Mouse (Mus musculus) kidney, embryonic 16.5 days (tissue): ENCODE results near the gene OR5BS1P. TPM values are rescaled to one million over a fixed set of nuclear protein-coding genes. Genes with fewer than 3 reads are reported as not detected.
"Not testable (repeated sequence)": the region's sequence is repeated elsewhere in the genome, so short reads cannot be mapped to it uniquely, and the experiment has no call there.

Experiments
- ATAC-seq: fragments of 200-750 bp; cut with Nextera tagmentation; 2 replicates; pipeline ENCODE4 v1.8.0; 2017; ENCODE audit warnings: moderate TSS enrichment; ENCODE audit not compliant: low FRiP score, low TSS enrichment
- H3K27ac ChIP-seq: fragments of 300-500 bp; sonication (generic); 2 replicates; pipeline ENCODE4 v1.5.1; 2014; ENCODE audit warnings: low read length
- H3K27me3 ChIP-seq: fragments of 300-500 bp; sonication (generic); 2 replicates; pipeline ENCODE4 v1.6.1; 2014; ENCODE audit warnings: low read length, control low read depth, mixed read lengths; ENCODE audit not compliant: insufficient read depth
- H3K36me3 ChIP-seq: fragments of 300-500 bp; sonication (generic); 2 replicates; pipeline ENCODE4 v1.6.1; 2014; ENCODE audit warnings: low read length, control low read depth, mixed read lengths; ENCODE audit not compliant: insufficient read depth
- H3K4me1 ChIP-seq: fragments of 300-500 bp; sonication (generic); 2 replicates; pipeline ENCODE4 v1.6.1; 2014; ENCODE audit warnings: low read length, control low read depth, mixed read lengths; ENCODE audit not compliant: insufficient read depth
- H3K4me2 ChIP-seq: fragments of 300-500 bp; sonication (generic); replicated peaks from 2 replicates; pipeline ENCODE4 v1.6.1; 2014; ENCODE audit warnings: low read depth, low read length
- H3K4me3 ChIP-seq: fragments of 300-500 bp; sonication (generic); 2 replicates; pipeline ENCODE4 v1.5.1; 2014; ENCODE audit warnings: mild to moderate bottlenecking, low read length
- H3K9ac ChIP-seq: fragments of 300-500 bp; sonication (generic); replicated peaks from 2 replicates; pipeline ENCODE4 v1.6.1; 2014; ENCODE audit warnings: low read length
- H3K9me3 ChIP-seq: fragments of 300-500 bp; sonication (generic); 2 replicates; pipeline ENCODE4 v1.6.1; 2016; ENCODE audit warnings: low read length, control low read depth
- WGBS: fragments of 180-500 bp; shearing (Covaris S2); extraction: QIAGEN DNeasy Blood & Tissue Kit; methylation state at CpG from one replicate; pipeline ENCODE4 v1.1.7; 2014; 5-methylcytosine and 5-hydroxymethylcytosine counted together
- polyA plus RNA-seq: library from polyadenylated mRNA; unstranded; fragments of >200 nt; fragmentation: Nextera tagmentation; extraction: Ambion mirVana; gene quantifications from 2 replicates; pipeline ENCODE4 v1.2.1, GENCODE M21; 2015

The OR5BS1P gene
- not detected in 2 replicates for polyA plus RNA-seq

DNA sequence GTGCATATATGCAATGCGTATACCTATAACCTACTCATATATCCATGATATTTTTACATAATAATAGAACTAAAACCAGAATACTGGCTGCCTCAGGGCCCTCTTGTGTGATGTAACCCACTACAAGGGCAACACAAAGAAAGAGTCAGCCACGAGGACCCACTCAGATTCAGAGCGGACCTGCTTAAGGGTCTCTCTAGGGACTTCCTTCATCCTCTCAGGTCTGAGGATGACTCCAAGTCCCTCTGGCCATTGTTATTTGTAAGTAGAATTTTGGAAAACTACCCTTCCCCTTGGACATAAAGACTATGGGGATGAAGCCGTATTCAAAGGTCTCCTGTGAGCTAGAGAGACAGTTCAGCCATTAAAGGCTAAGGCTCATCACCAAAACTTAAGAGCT, at the start of gene OR5BS1P:
OR5BS1P (plus strand) TSS at position 301 of the 400 bp plus-strand sequence.
- no peak for ATAC-seq
- no peak within 1 kb of the TSS for H3K4me3 ChIP-seq
- no peak within 1 kb of the TSS for H3K4me2 ChIP-seq
- no peaks in the 10 kb centered on the region for H3K36me3 ChIP-seq
- H3K9me3 ChIP-seq: 0 out of 2 replicates have a peak, but pooled peaks cover 5% of the 10 kb centered on the region
- H3K4me1 ChIP-seq: no peaks in the 10 kb centered on the region
- no peak within 1 kb of the TSS for H3K9ac ChIP-seq
- 93% methylated on average over 4 of the region's 4 CpGs for WGBS
- H3K27ac ChIP-seq: no peak within 1 kb of the TSS
- no peaks in the 10 kb centered on the region for H3K27me3 ChIP-seq

DNA sequence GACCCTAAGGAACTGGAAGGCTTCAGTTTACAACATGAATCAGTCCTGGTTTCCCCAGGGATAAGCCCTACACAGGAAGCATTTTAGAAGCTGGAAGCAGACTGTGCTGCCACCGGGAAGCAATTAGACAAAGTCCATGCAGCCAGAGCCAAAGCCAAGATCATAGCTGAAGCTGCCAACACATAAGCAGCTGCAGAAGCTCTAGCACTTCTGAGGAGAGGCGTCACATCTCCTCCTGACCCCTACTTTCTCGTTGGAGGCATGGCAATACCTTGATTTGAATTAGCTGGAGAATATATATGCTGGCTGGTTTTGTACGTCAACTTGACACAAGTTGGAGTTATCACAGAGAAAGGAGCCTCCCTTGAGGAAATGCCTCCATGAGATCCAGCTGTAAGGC, 48.8 kb upstream of the OR5BS1P start:
- H3K4me2 ChIP-seq: no peak overlapping the region
- H3K4me3 ChIP-seq: no peak overlapping the region
- 62% methylated on average over 4 of the region's 4 CpGs for WGBS

DNA sequence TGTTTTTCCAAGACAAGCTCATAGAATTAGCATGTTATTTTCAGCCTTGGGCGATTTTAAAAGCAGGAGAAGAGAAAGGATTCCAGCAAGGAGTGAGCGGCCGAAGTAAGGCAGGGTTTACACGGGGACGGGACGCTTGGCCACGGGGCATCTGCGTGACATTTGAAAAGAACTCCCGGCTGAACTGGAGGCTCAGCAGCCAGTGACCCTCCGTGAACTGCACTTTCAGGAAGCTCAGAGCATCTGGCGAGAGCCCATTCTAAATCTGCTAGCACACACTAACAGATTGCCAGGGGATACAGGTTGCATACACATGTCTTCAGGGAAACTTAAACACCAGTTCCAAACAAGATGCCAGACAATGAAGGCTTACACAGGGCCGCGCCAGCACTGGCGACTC, 45.4 kb upstream of the OR5BS1P start:
- no peak for ATAC-seq
- Histone ChIP-seq H3K4me3 (no peak overlapping the region), H3K9ac (no peak overlapping the region), H3K4me1 (peaks cover 4% of the 10 kb centered on the region), H3K27ac (no peak overlapping the region), H3K4me2 (no peak overlapping the region), H3K36me3 (no peaks in the 10 kb centered on the region), H3K9me3 (no peaks in the 10 kb centered on the region), H3K27me3 (no peaks in the 10 kb centered on the region)
- 62% methylated on average over 14 of the region's 14 CpGs for WGBS

More for the DNA sequence above, 48.8 kb upstream of the OR5BS1P start:
- Histone ChIP-seq H3K9ac (no peak overlapping the region), H3K27ac (no peak overlapping the region), H3K4me1 (peaks cover 4% of the 10 kb centered on the region), H3K27me3 (no peaks in the 10 kb centered on the region), H3K36me3 (no peaks in the 10 kb centered on the region), H3K9me3 (no peaks in the 10 kb centered on the region)
- ATAC-seq: no peak

DNA sequence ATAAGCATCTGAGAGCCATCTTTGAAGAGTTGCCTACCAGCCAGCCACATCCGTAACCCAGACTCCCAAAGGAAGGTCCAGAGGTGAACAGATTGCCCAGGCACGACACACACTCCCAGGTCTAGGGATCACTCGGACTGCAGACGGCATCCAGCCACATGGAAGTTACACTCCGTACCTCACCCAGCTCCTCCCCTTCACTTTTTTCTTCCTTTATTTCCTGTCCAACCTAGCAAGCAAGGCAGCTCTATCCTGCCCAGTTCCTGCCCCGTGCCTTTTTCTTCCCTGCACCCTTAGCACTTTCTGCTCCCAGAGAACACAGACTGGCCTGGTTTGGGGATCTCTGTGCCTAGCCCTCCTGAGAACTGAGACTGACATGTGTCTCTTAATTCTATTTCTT, 44.9 kb upstream of the OR5BS1P start:
- Histone ChIP-seq H3K4me3 (no peak overlapping the region), H3K36me3 (no peaks in the 10 kb centered on the region), H3K27ac (no peak overlapping the region), H3K27me3 (no peaks in the 10 kb centered on the region), H3K9ac (no peak overlapping the region), H3K4me1 (peaks cover 4% of the 10 kb centered on the region), H3K4me2 (no peak overlapping the region), H3K9me3 (no peaks in the 10 kb centered on the region)
- 38% methylated on average over 6 of the region's 6 CpGs for WGBS
- ATAC-seq: no peak

DNA sequence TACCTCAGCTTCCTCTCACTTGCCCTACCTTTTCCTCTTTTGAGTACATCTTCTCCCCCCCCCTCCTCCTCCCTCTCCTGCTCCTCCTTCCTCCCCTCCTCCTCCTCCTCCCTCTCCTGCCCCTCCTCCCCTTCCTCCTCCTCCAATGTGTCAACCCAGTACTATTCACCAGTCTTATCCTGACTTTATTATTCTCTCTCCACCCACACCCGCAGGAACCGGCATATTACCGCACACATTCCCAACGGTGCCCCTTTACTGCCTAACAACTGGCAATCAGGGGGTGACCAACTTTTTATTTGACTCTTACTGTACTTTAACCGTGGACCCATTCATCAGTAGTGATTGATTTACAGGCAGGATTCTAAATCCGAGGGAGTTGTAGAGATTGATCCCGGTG, 44.5 kb upstream of the OR5BS1P start:
- H3K9me3 ChIP-seq: no peaks in the 10 kb centered on the region
- no peaks in the 10 kb centered on the region for H3K36me3 ChIP-seq
- no peak overlapping the region for H3K27ac ChIP-seq
- peaks cover 4% of the 10 kb centered on the region for H3K4me1 ChIP-seq
- no peak for ATAC-seq
- H3K27me3 ChIP-seq: no peaks in the 10 kb centered on the region
- 32% methylated on average over 7 of the region's 7 CpGs for WGBS
- H3K9ac ChIP-seq: no peak overlapping the region
- no peak overlapping the region for H3K4me3 ChIP-seq
- H3K4me2 ChIP-seq: no peak overlapping the region

DNA sequence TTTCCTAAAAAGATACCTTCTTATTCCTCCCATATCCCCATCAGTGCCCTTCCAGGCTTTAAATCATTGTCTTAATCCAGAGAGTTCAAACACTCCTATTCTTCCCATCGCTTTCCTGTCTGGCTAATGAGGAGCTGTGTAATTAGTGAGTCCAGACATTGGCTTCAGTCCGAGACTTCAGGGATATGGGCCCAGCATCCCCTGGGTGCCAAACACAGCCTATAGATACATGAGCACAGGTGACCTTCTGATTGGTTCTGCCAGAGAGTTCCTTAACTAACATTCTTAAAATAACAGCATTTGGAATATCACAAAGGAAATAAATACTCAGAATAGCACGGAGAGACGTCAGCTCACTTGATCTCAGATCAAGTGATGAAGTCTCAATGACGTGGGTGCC, 38.8 kb upstream of the OR5BS1P start, which contains the start of gene Olfr282:
Olfr282 (plus strand) TSS at position 301 of the 400 bp plus-strand sequence.
- H3K36me3 ChIP-seq, H3K9me3 ChIP-seq, H3K27me3 ChIP-seq, H3K9ac ChIP-seq, H3K27ac ChIP-seq, H3K4me3 ChIP-seq, H3K4me2 ChIP-seq, H3K4me1 ChIP-seq, ATAC-seq: not testable (repeated sequence)
- WGBS: 76% methylated on average over 5 of the region's 5 CpGs

DNA sequence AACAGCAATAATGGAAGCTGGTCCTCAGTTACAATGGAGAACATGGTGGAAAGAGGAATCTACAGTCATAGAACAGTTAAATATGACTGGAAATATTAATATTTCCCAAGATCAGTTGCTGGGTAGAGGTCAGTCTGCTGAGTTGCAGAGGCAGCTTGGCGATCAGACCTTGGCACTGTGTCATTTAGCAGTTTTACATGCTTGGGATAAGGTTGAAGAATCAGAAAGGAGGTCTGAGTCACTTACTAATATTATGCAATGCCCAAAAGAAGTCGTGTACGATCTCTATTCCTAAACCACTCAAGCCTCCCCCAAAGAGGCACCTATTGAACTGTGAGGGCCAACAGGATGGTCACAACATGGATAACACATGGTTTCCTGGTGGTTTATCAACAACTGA, 25.1 kb upstream of the OR5BS1P start:
- no peak overlapping the region for H3K4me3 ChIP-seq
- H3K36me3 ChIP-seq: no peaks in the 10 kb centered on the region
- no peaks in the 10 kb centered on the region for H3K4me1 ChIP-seq
- H3K4me2 ChIP-seq: no peak overlapping the region
- H3K27ac ChIP-seq: no peak overlapping the region
- H3K27me3 ChIP-seq: no peaks in the 10 kb centered on the region
- no peak overlapping the region for H3K9ac ChIP-seq
- no peak for ATAC-seq
- 74% methylated on average over 3 of the region's 3 CpGs for WGBS
- peaks cover 2% of the 10 kb centered on the region; the same call in 1 of the 2 replicates for H3K9me3 ChIP-seq

DNA sequence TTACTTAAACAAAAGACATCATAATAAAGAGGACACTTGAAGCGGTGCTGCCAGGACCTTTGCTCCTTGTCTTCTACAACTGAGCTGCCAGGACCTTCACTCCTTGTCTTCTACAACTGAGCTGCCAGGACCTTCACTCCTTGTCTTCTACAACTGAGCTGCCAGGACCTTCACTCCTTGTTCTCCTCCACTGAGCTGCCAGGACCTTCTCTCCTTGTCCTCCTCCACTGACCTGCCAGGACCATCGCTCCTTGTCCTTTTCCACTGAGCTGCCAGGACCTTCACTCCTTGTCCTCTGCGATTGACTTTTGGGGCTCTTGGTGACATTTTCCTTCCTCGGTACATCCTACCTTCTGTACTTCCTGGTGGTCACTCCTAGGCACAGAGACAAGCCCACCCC, 21.2 kb upstream of the OR5BS1P start:
- 54% methylated on average over 4 of the region's 4 CpGs for WGBS
- Histone ChIP-seq H3K9ac (no peak overlapping the region), H3K4me2 (no peak overlapping the region), H3K9me3 (peaks cover 2% of the 10 kb centered on the region; the same call in 1 of the 2 replicates), H3K36me3 (no peaks in the 10 kb centered on the region), H3K4me3 (no peak overlapping the region), H3K4me1 (no peaks in the 10 kb centered on the region), H3K27me3 (no peaks in the 10 kb centered on the region), H3K27ac (no peak overlapping the region)
- no peak for ATAC-seq

DNA sequence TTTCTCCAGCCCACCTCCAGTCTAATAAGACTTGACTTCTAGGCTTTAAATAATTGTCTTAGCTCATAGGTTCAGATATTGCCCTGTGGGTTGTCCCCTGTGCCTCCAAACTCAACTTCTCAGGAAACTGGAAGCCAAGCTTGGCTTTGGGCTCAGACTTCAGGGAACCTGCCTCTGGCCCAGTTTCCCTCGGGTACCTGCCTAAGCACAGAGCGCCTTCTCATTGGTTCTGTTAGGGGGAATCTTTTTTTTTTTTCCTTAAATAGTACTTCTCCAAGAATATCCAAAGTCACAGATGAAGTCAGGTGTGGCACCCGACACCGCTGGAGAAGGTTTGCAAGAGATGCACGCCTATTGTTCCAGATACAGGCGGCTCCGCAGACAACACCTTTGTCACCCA, 17.4 kb upstream of the OR5BS1P start, which contains the start of gene Olfr281:
Olfr281 (plus strand) TSS at position 301 of the 400 bp plus-strand sequence.
- Histone ChIP-seq H3K4me1 (no peaks in the 10 kb centered on the region), H3K4me3 (no peak within 1 kb of the TSS), H3K9me3 (no peaks in the 10 kb centered on the region), H3K36me3 (no peaks in the 10 kb centered on the region), H3K9ac (no peak within 1 kb of the TSS), H3K27ac (no peak within 1 kb of the TSS), H3K27me3 (no peaks in the 10 kb centered on the region), H3K4me2 (no peak within 1 kb of the TSS)
- no peak for ATAC-seq
- whole genome bisulfite sequencing: 84% methylated on average over 7 of the region's 7 CpGs

DNA sequence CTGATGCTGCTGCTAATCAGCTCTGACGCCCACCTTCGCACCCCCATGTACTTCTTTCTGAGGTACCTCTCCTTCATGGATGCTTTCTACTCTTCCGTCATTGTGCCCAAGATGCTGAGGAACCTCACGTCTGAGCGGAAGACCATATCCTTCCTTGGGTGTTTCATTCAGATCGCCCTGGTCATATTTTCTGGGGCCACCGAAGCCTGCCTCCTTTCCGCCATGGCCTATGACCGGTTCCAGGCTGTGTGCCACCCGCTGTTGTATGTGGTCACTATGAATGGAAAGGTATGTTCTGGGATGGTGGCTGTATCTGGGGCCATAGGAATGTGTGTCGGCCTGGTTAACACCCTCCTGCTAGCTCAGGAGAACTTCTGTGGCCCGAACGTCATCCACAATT, 1.8 kb downstream of the OR5BS1P start:
- Histone ChIP-seq H3K4me3 (no peak overlapping the region), H3K4me2 (no peak overlapping the region)
- WGBS: 88% methylated on average over 13 of the region's 13 CpGs

More for the DNA sequence above, 1.8 kb downstream of the OR5BS1P start:
- 0 out of 2 replicates have a peak, but pooled peaks cover 5% of the 10 kb centered on the region for H3K9me3 ChIP-seq
- H3K4me1 ChIP-seq: no peaks in the 10 kb centered on the region
- H3K27ac ChIP-seq: no peak overlapping the region
- H3K27me3 ChIP-seq: no peaks in the 10 kb centered on the region
- ATAC-seq: no peak
- no peak overlapping the region for H3K9ac ChIP-seq
- no peaks in the 10 kb centered on the region for H3K36me3 ChIP-seq
